9 mouse cellular contexts compared by ENCODE assay signal in genomic region chr12:75309756-75310155, GRCm38 (mm10). TPM values are rescaled to one million over a fixed set of nuclear protein-coding genes. Genes with fewer than 3 reads are reported as not detected.
DNase-seq lines count a peak whose midpoint lies in the region; ATAC-seq and TF ChIP-seq lines count a peak whose summit lies in the region.
"Had no signal": no experiment of that assay in that cellular context is flagged by ENCODE, and none has a peak within 500 bp of the region (broad histone marks: within the 10 kb centered on the region; RNA-seq: fewer than 3 reads in every experiment).

No protein-coding gene starts in this region.

- H3K27me3 ChIP-seq in testis, adult 2 months (ENCODE audit: control insufficient read depth, insufficient read depth, low read length), result no peaks in the 10 kb centered on the region
- H3K27me3 ChIP-seq in limb, embryonic 10.5 days (ENCODE audit: low read depth, poor library complexity, severe bottlenecking), result no peaks in the 10 kb centered on the region; the same call in 1 of the 2 replicates

- TF ChIP-seq POLR2A in testis, adult 2 months (IDR thresholded peaks at IDR 0.05; ENCODE audit: control insufficient read depth, low read depth, low read length), result no peak

- intact Hi-C loops in heart, postnatal 25 days (cut with DNase I), result loop anchor here (2.0 to 5.0 kb wide), 4 partner anchors 25 to 78 kb away; no protein-coding TSS in a partner anchor

- 50% methylated on average over 6 of the region's 6 CpGs for WGBS in limb, embryonic 10.5 days

- H3K4me1 ChIP-seq in testis, adult 2 months (ENCODE audit: control insufficient read depth, insufficient read depth, low read length), result no peaks in the 10 kb centered on the region; the same call in 1 of the 2 replicates
- peaks cover 20% of the 10 kb centered on the region for H3K4me1 ChIP-seq in limb, embryonic 10.5 days

- H3K9me3 ChIP-seq in limb, embryonic 10.5 days (replicated peaks), result no peaks in the 10 kb centered on the region
- H3K9me3 ChIP-seq: G1E had no signal

- no peaks in the 10 kb centered on the region for H3K36me3 ChIP-seq in testis, adult 2 months (ENCODE audit: control insufficient read depth, insufficient read depth, low read length)
- H3K36me3 ChIP-seq in limb, embryonic 10.5 days, result no peaks in the 10 kb centered on the region
- H3K36me3 ChIP-seq: G1E had no signal

- TF ChIP-seq CTCF in testis, adult 2 months (IDR thresholded peaks at IDR 0.05; ENCODE audit: control insufficient read depth, insufficient read depth, insufficient replicate concordance, low read depth, low read length), result no peak

- no peak for DNase-seq in testis, postnatal 14 days (ENCODE audit: low spot score)
- DNase-seq in heart, postnatal 25 days (ENCODE audit: low spot score), result peak; percentile 40
- no peak for DNase-seq in limb, embryonic 10.5 days (ENCODE audit: low spot score)
- peak; percentile 27 for DNase-seq in neural tube, embryonic 10.5 days (ENCODE audit: extremely low spot score, low spot score)
- DNase-seq in left cerebral cortex, adult 18-20 months (ENCODE audit: low spot score in 2 of 2), result no peak
- DNase-seq in spleen, adult 12 weeks (ENCODE audit: low spot score), result no peak

- H3K27ac ChIP-seq in testis, adult 2 months (ENCODE audit: control insufficient read depth, insufficient read depth, low read depth, low read length), result peak overlapping the region; percentile 66; the same call in 1 of the 2 replicates
- peak overlapping the region; percentile 39; the same call in 1 of the 2 replicates for H3K27ac ChIP-seq in limb, embryonic 10.5 days

- H3K4me3 ChIP-seq in testis, adult 2 months (ENCODE audit: control insufficient read depth, low read depth, low read length), result peak overlapping the region; percentile 27; the same call in 1 of the 2 replicates
- H3K4me3 ChIP-seq in limb, embryonic 10.5 days, result peak overlapping the region; percentile 71; the same call in 1 of the 2 replicates

- no peak for ATAC-seq in erythroblast, adult 5-6 weeks (replicated peaks; ENCODE audit: low FRiP score, poor library complexity, severe bottlenecking)

RNA-seq across cellular contexts. Expression of gene Rhoj, which starts 1.6 kb away (rescaled TPM):
- 2.9 and 3.0 TPM in 2 replicates for polyA plus RNA-seq in testis, adult 2 months (2012; rRNA removed)
- 10 to 100 TPM; 32.2 to 41.4 TPM for total RNA-seq in heart, postnatal 25 days (2021)
- 13.1 and 24.2 TPM in 2 replicates for polyA plus RNA-seq in limb, embryonic 10.5 days (2016; fragmentation: Nextera tagmentation; extraction: Ambion mirVana)
- total RNA-seq in left cerebral cortex, adult 18-20 months (2021), result 1 to 10 TPM; 3.3 to 3.7 TPM
- 1.2 and 2.3 TPM in 2 replicates for total RNA-seq in erythroblast, adult 5-6 weeks (2015; ENCODE audit: low replicate concordance)
- 0.09 and 2.6 TPM in 2 replicates for total RNA-seq in erythroblast, adult 5-6 weeks (2017; ENCODE audit: low replicate concordance)
- polyA plus RNA-seq: G1E had no signal

Comparison
In these comparisons a context has a peak if more than half of its experiments do, and no peak if none do; other contexts are left out.
1. DNase-seq: peak in heart, postnatal 25 days (single experiment) and neural tube, embryonic 10.5 days (single experiment); none in testis, postnatal 14 days (single experiment), limb, embryonic 10.5 days (single experiment), left cerebral cortex, adult 18-20 months (0 of 2) and spleen, adult 12 weeks (single experiment).
2. RNA of gene Rhoj, which starts 1.6 kb away (total RNA-seq): 32.2 to 41.4 TPM in heart, postnatal 25 days; 3.3 to 3.7 TPM in left cerebral cortex, adult 18-20 months and 0.09 to 2.6 TPM in erythroblast, adult 5-6 weeks; every median in the first group is over 4 times any median in the second.